Mouse (Mus musculus): ENCODE results near the gene Glb1l. TPM values are rescaled to one million over a fixed set of nuclear protein-coding genes. Genes with fewer than 3 reads are reported as not detected.
"Not testable (repeated sequence)": the region's sequence is repeated elsewhere in the genome, so short reads cannot be mapped to it uniquely, and the experiment has no call there.

Glb1l gene
- total RNA-seq, 2 experiments from 2014 or later, result 14.3 to 15.4 TPM

GRCm38 (mm10) chr1:75232489-75232888 is 21.9 kb upstream of the Glb1l start:
- DNase-seq (ENCODE audit: low spot score in 2 of 2); intact Hi-C loops (cut with DNase I): not testable (repeated sequence)

GRCm38 (mm10) chr1:75231664-75232152 is 21.1 kb upstream of the Glb1l start, which contains the start of gene A630095N17Rik:
A630095N17Rik (minus strand) TSS chr1:75232102.
- DNase-seq (ENCODE audit: low spot score in 2 of 2), result no peak
- intact Hi-C loops (cut with DNase I), result no loop called here

GRCm38 (mm10) chr1:75231224-75231623 is 20.6 kb upstream of the Glb1l start:
- DNase-seq (ENCODE audit: low spot score in 2 of 2), result no peak
- intact Hi-C loops (cut with DNase I), result no loop called here

GRCm38 (mm10) chr1:75230335-75230994 is 19.9 kb upstream of the Glb1l start:
- no peak for DNase-seq (ENCODE audit: low spot score in 2 of 2)
- intact Hi-C loops (cut with DNase I), result no loop called here

GRCm38 (mm10) chr1:75229158-75229557 is 18.5 kb upstream of the Glb1l start:
- no peak for DNase-seq (ENCODE audit: low spot score in 2 of 2)
- intact Hi-C loops (cut with DNase I), result no loop called here

- intact Hi-C loops (cut with DNase I), result no loop called here
- DNase-seq (ENCODE audit: low spot score in 2 of 2), result no peak
Observed at GRCm38 (mm10) chr1:75227653-75228052, 17.0 kb upstream of the Glb1l start.

GRCm38 (mm10) chr1:75226138-75226537 is 15.5 kb upstream of the Glb1l start:
- intact Hi-C loops (cut with DNase I), result no loop called here
- no peak for DNase-seq (ENCODE audit: low spot score in 2 of 2)

- DNase-seq (ENCODE audit: low spot score in 2 of 2), result no peak
- intact Hi-C loops (cut with DNase I), result no loop called here
Observed at GRCm38 (mm10) chr1:75225473-75225872, 14.9 kb upstream of the Glb1l start.

- intact Hi-C loops (cut with DNase I), result no loop called here
- DNase-seq (ENCODE audit: low spot score in 2 of 2), result no peak
Observed at GRCm38 (mm10) chr1:75223532-75223931, 12.9 kb upstream of the Glb1l start.

- intact Hi-C loops (cut with DNase I), result no loop called here
- no peak for DNase-seq (ENCODE audit: low spot score in 2 of 2)
Observed at GRCm38 (mm10) chr1:75222926-75223325, 12.3 kb upstream of the Glb1l start.

- intact Hi-C loops (cut with DNase I), result no loop called here
- DNase-seq (ENCODE audit: low spot score in 2 of 2), result no peak
Observed at GRCm38 (mm10) chr1:75221538-75221937, 10.9 kb upstream of the Glb1l start.

- intact Hi-C loops (cut with DNase I), result loop anchor here (1.0 kb wide), 1 partner anchor 17 kb away; the partner anchor contains the start of gene Dnajb2
- no peak for DNase-seq (ENCODE audit: low spot score in 2 of 2)
Observed at GRCm38 (mm10) chr1:75219531-75219930, 8.9 kb upstream of the Glb1l start, which contains the start of gene Tuba4a. Tuba4a (minus strand) TSS chr1:75219865.

GRCm38 (mm10) chr1:75219078-75219477 is 8.5 kb upstream of the Glb1l start:
- intact Hi-C loops (cut with DNase I), result loop anchor here (1.0 kb wide), 1 partner anchor 17 kb away; the partner anchor contains the start of gene Dnajb2
- DNase-seq (ENCODE audit: low spot score in 2 of 2), result peak; percentile 90 to 96

- peak; percentile 69 to 89 for DNase-seq (ENCODE audit: low spot score in 2 of 2)
- intact Hi-C loops (cut with DNase I), result loop anchor here (1.0 kb wide), 1 partner anchor 18 kb away; the partner anchor contains the start of gene Dnajb2
Observed at GRCm38 (mm10) chr1:75218227-75219001, 7.8 kb upstream of the Glb1l start.

- intact Hi-C loops (cut with DNase I), result no loop called here
- peak; percentile 38 to 65 for DNase-seq (ENCODE audit: low spot score in 2 of 2)
Observed at GRCm38 (mm10) chr1:75217893-75218226, 7.2 kb upstream of the Glb1l start.

- DNase-seq (ENCODE audit: low spot score in 2 of 2), result no peak
- intact Hi-C loops (cut with DNase I), result no loop called here
Observed at GRCm38 (mm10) chr1:75216797-75217585, 6.4 kb upstream of the Glb1l start.

- intact Hi-C loops (cut with DNase I), result no loop called here
Observed at GRCm38 (mm10) chr1:75215785-75216184, 5.2 kb upstream of the Glb1l start.

GRCm38 (mm10) chr1:75214886-75215285 is 4.3 kb upstream of the Glb1l start:
- intact Hi-C loops (cut with DNase I), result no loop called here
- DNase-seq (ENCODE audit: low spot score in 2 of 2), result peak; percentile 41 to 69

More at GRCm38 (mm10) chr1:75215785-75216184, 5.2 kb upstream of the Glb1l start:
- DNase-seq (ENCODE audit: low spot score in 2 of 2), result no peak

- intact Hi-C loops (cut with DNase I), result no loop called here
- no peak for DNase-seq (ENCODE audit: low spot score in 2 of 2)
Observed at GRCm38 (mm10) chr1:75214442-75214841, 3.8 kb upstream of the Glb1l start.

GRCm38 (mm10) chr1:75213096-75213495 is 2.5 kb upstream of the Glb1l start:
- intact Hi-C loops (cut with DNase I), result no loop called here
- no peak for DNase-seq (ENCODE audit: low spot score in 2 of 2)
